Mouse (Mus musculus) olfactory bulb, adult 2 months (tissue): ENCODE measurements around the gene Cdk4.

Experiments used
- CTCF ChIP-seq: fragments of 200-500 bp; IDR thresholded peaks from 2 replicates; pipeline ENCODE4 v1.5.1; 2012; ENCODE audit warnings: low read depth, mild to moderate bottlenecking, low read length, moderate library complexity; ENCODE audit not compliant: insufficient read depth
- POLR2A ChIP-seq: fragments of 200-500 bp; IDR thresholded peaks from 2 replicates; pipeline ENCODE4 v1.6.1; 2012; ENCODE audit warnings: mild to moderate bottlenecking, low read depth, low read length, moderate library complexity; ENCODE audit not compliant: insufficient read depth

DNA sequence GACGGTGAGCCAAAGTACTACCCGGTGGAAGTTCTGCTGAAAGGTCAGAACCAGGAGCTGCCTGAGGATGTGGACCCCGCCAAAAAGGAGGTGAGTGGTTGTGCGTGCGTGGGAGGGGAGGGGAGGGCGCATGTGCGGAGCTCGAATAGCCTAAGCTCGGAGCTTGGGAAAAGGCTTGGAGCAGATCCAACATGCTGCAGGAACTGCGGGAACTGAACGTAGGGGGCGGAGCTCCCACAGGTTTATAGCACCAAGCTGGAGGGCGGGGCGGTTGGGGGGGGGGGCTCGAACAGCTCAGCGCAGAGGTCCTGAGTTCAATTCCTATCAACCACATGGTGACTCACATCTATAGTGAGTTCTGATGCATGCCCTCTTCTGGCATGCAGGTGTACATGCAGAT lies 44.9 kb upstream of the Cdk4 start:
- no peak for TF ChIP-seq POLR2A
- no peak for TF ChIP-seq CTCF
